ENCODE assay signal across 31 mouse cellular contexts in the genomic region with DNA sequence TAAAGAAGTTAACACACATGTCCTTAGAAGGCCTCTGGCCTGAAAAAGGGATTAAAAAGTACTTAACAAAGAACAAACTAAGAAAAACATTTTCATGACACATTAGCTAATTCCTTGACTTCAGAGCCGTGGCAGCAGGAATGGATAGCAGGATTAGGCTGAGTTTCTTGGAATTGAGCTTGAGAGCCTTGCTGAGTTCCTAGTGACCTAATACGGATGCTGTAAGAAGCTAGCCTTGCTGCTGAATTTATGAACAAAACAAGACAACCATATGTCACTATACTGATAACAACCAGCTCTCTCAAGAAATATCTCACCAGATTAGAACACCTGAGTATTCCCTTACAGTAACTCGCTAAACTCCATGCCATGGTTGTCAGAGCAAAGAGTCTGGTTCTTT.
"Had no signal": no experiment of that assay in that cellular context is flagged by ENCODE, and none has a peak within 500 bp of the region (broad histone marks: within the 10 kb centered on the region; RNA-seq: fewer than 3 reads in every experiment).

No protein-coding gene starts in this region.

- H3K36me3 ChIP-seq: limb, embryonic 10.5 days; limb, embryonic 12.5 days; limb, embryonic 13.5 days; limb, embryonic 15.5 days; liver, embryonic 12.5 days; liver, embryonic 13.5 days; liver, embryonic 15.5 days; lung, embryonic 15.5 days; midbrain, embryonic 10.5 days; midbrain, embryonic 12.5 days; midbrain, embryonic 13.5 days; midbrain, embryonic 15.5 days had no signal

- H3K27me3 ChIP-seq: limb, embryonic 12.5 days; limb, embryonic 13.5 days; limb, embryonic 15.5 days; liver, embryonic 12.5 days; liver, embryonic 13.5 days; liver, embryonic 15.5 days; lung, embryonic 15.5 days; megakaryocyte, embryonic 14.5 days; midbrain, embryonic 12.5 days; midbrain, embryonic 13.5 days; midbrain, embryonic 15.5 days had no signal

- H3K27ac ChIP-seq: left cerebral cortex, adult 2 months; limb, embryonic 10.5 days; limb, embryonic 12.5 days; limb, embryonic 13.5 days; limb, embryonic 15.5 days; liver, embryonic 12.5 days; liver, embryonic 13.5 days; liver, embryonic 14.5 days; liver, embryonic 15.5 days; lung, embryonic 15.5 days; macrophage; midbrain, embryonic 10.5 days; midbrain, embryonic 12.5 days; midbrain, embryonic 13.5 days; midbrain, embryonic 15.5 days had no signal

- DNase-seq: left cerebral cortex, postnatal 4 days; liver; liver, embryonic 13.5 days; liver, postnatal 0 days; lung, adult 18-20 months; lung, adult 2 months; lung, embryonic 14.5 days; lung, postnatal 10 days; lung, postnatal 14 days; lung, postnatal 36 days; lung, postnatal 4 days; midbrain, embryonic 14.5 days had no signal

- H3K9me3 ChIP-seq: limb, embryonic 10.5 days; limb, embryonic 12.5 days; limb, embryonic 13.5 days; limb, embryonic 15.5 days; liver, embryonic 12.5 days; liver, embryonic 13.5 days; liver, embryonic 15.5 days; lung, embryonic 15.5 days; megakaryocyte, embryonic 14.5 days; midbrain, embryonic 10.5 days; midbrain, embryonic 12.5 days; midbrain, embryonic 13.5 days; midbrain, embryonic 15.5 days had no signal

- ATAC-seq: liver, embryonic 12.5 days; liver, postnatal 0 days; midbrain, embryonic 13.5 days; midbrain, embryonic 15.5 days; midbrain, embryonic 16.5 days had no signal

- H3K9ac ChIP-seq: limb, embryonic 12.5 days; limb, embryonic 13.5 days; limb, embryonic 15.5 days; liver, embryonic 12.5 days; liver, embryonic 13.5 days; liver, embryonic 14.5 days; liver, embryonic 15.5 days; liver, postnatal 0 days; lung, embryonic 14.5 days; lung, embryonic 15.5 days; midbrain, embryonic 12.5 days; midbrain, embryonic 13.5 days; midbrain, embryonic 15.5 days had no signal

- H3K4me2 ChIP-seq: limb, embryonic 12.5 days; limb, embryonic 13.5 days; limb, embryonic 15.5 days; liver, embryonic 11.5 days; liver, embryonic 12.5 days; liver, embryonic 13.5 days; liver, embryonic 15.5 days; lung, embryonic 14.5 days; lung, embryonic 15.5 days; midbrain, embryonic 11.5 days; midbrain, embryonic 12.5 days; midbrain, embryonic 13.5 days; midbrain, embryonic 15.5 days had no signal

- H3K4me1 ChIP-seq: limb, embryonic 10.5 days; limb, embryonic 12.5 days; limb, embryonic 13.5 days; limb, embryonic 15.5 days; liver, embryonic 12.5 days; liver, embryonic 13.5 days; liver, embryonic 15.5 days; lung, embryonic 15.5 days; megakaryocyte, embryonic 14.5 days; midbrain, embryonic 10.5 days; midbrain, embryonic 12.5 days; midbrain, embryonic 13.5 days; midbrain, embryonic 15.5 days had no signal

- H3K4me3 ChIP-seq: left cerebral cortex, adult 2 months; limb, embryonic 10.5 days; limb, embryonic 12.5 days; limb, embryonic 13.5 days; limb, embryonic 15.5 days; liver, embryonic 12.5 days; liver, embryonic 13.5 days; liver, embryonic 15.5 days; lung, embryonic 15.5 days; megakaryocyte, embryonic 14.5 days; midbrain, embryonic 10.5 days; midbrain, embryonic 12.5 days; midbrain, embryonic 13.5 days; midbrain, embryonic 15.5 days; myocyte had no signal
